Comparison of ENCODE assay signal across 28 mouse cellular contexts in the genomic region with DNA sequence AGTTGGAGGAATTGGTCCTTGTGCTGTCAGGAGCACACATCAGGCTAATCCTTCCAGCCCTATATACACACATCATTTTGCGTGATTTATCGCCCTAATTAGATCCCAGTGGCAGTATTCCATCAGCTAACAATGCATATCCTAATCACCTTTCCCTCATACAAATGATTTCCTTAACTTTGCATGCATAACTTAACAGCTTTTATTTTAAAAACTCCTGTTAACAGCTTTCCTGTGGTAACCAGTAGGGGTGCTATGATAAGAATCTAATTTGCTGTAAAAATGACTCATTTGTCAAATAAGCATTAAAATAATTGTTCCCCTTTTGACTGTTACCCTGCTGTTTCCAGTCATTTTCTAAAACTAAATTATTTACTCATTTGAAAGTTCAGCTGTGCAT.
DNase-seq lines count a peak whose midpoint lies in the region; ATAC-seq and TF ChIP-seq lines count a peak whose summit lies in the region.
"Had no signal": no experiment of that assay in that cellular context is flagged by ENCODE, and none has a peak within 500 bp of the region (broad histone marks: within the 10 kb centered on the region; RNA-seq: fewer than 3 reads in every experiment).

No protein-coding gene starts in this region.

- no peaks in the 10 kb centered on the region for H3K27me3 ChIP-seq in forebrain, embryonic 13.5 days
- H3K27me3 ChIP-seq in forebrain, embryonic 11.5 days (ENCODE audit: control insufficient read depth, insufficient read depth, low read length) = no peaks in the 10 kb centered on the region
- no peaks in the 10 kb centered on the region for H3K27me3 ChIP-seq in hindbrain, embryonic 14.5 days (ENCODE audit: control insufficient read depth, insufficient read depth, low read length)
- H3K27me3 ChIP-seq in hindbrain, embryonic 11.5 days (ENCODE audit: control insufficient read depth, insufficient read depth, low read length) = no peaks in the 10 kb centered on the region
- H3K27me3 ChIP-seq in midbrain, postnatal 0 days (ENCODE audit: insufficient read depth, low read length) = no peaks in the 10 kb centered on the region
- no peaks in the 10 kb centered on the region for H3K27me3 ChIP-seq in midbrain, embryonic 13.5 days
- no peaks in the 10 kb centered on the region for H3K27me3 ChIP-seq in forebrain, embryonic 16.5 days (replicated peaks; ENCODE audit: control insufficient read depth, insufficient read depth, low read length)
- H3K27me3 ChIP-seq: embryonic facial prominence, embryonic 13.5 days; hindbrain, embryonic 12.5 days; liver, embryonic 13.5 days; midbrain, embryonic 15.5 days; neural tube, embryonic 12.5 days had no signal

- no peak for DNase-seq in forebrain, embryonic 11.5 days (ENCODE audit: low spot score)
- DNase-seq in hindbrain, embryonic 14.5 days (ENCODE audit: low spot score) = peak; percentile 46
- DNase-seq in hindbrain, embryonic 11.5 days (ENCODE audit: low spot score) = no peak
- peak; percentile 13 for DNase-seq in midbrain, postnatal 0 days (ENCODE audit: low spot score)
- no peak for DNase-seq in gastrocnemius, adult 8-10 months (ENCODE audit: low spot score in 2 of 2)
- DNase-seq: adrenal gland, postnatal 25 days; cerebellum, adult 18-20 months; cerebellum, postnatal 10 days; heart, postnatal 14 days; kidney, postnatal 25 days; liver, embryonic 13.5 days; lung, adult 18-20 months; retina, postnatal 1 day; right cerebral cortex, postnatal 14 days; thymus, adult 18-20 months; thymus, postnatal 25 days had no signal

- H3K4me1 ChIP-seq in forebrain, embryonic 13.5 days = 0 out of 2 replicates have a peak, but pooled peaks cover 3% of the 10 kb centered on the region
- no peaks in the 10 kb centered on the region for H3K4me1 ChIP-seq in forebrain, embryonic 11.5 days (replicated peaks; ENCODE audit: control insufficient read depth, insufficient read depth, low read length)
- H3K4me1 ChIP-seq in hindbrain, embryonic 14.5 days (replicated peaks; ENCODE audit: control insufficient read depth, insufficient read depth, low read length) = no peaks in the 10 kb centered on the region
- H3K4me1 ChIP-seq in hindbrain, embryonic 11.5 days (replicated peaks; ENCODE audit: control insufficient read depth, insufficient read depth, low read length) = no peaks in the 10 kb centered on the region
- no peaks in the 10 kb centered on the region for H3K4me1 ChIP-seq in midbrain, postnatal 0 days (ENCODE audit: insufficient read depth, low read length)
- no peaks in the 10 kb centered on the region for H3K4me1 ChIP-seq in midbrain, embryonic 13.5 days (replicated peaks)
- no peaks in the 10 kb centered on the region for H3K4me1 ChIP-seq in forebrain, embryonic 16.5 days (replicated peaks; ENCODE audit: control insufficient read depth, insufficient read depth, low read length)
- H3K4me1 ChIP-seq: hindbrain, embryonic 12.5 days; liver, embryonic 13.5 days; midbrain, embryonic 15.5 days had no signal

- H3K36me3 ChIP-seq in forebrain, embryonic 13.5 days (ENCODE audit: poor library complexity, severe bottlenecking) = no peaks in the 10 kb centered on the region
- H3K36me3 ChIP-seq in forebrain, embryonic 11.5 days (ENCODE audit: control insufficient read depth, insufficient read depth, low read length) = no peaks in the 10 kb centered on the region
- H3K36me3 ChIP-seq in hindbrain, embryonic 14.5 days (replicated peaks; ENCODE audit: control insufficient read depth, insufficient read depth) = no peaks in the 10 kb centered on the region
- no peaks in the 10 kb centered on the region for H3K36me3 ChIP-seq in hindbrain, embryonic 11.5 days (ENCODE audit: control insufficient read depth, insufficient read depth, low read length)
- no peaks in the 10 kb centered on the region for H3K36me3 ChIP-seq in midbrain, postnatal 0 days (ENCODE audit: insufficient read depth, low read length)
- no peaks in the 10 kb centered on the region for H3K36me3 ChIP-seq in midbrain, embryonic 13.5 days
- no peaks in the 10 kb centered on the region for H3K36me3 ChIP-seq in forebrain, embryonic 16.5 days (ENCODE audit: control insufficient read depth, insufficient read depth)
- H3K36me3 ChIP-seq: embryonic facial prominence, embryonic 13.5 days; hindbrain, embryonic 12.5 days; limb, embryonic 10.5 days; limb, embryonic 15.5 days; liver, embryonic 13.5 days; midbrain, embryonic 15.5 days; neural tube, embryonic 12.5 days had no signal

- ATAC-seq in forebrain, embryonic 13.5 days = peak; percentile 36; the same call in 1 of the 2 replicates
- no peak for ATAC-seq in forebrain, embryonic 11.5 days (replicated peaks; ENCODE audit: low FRiP score)
- no peak for ATAC-seq in hindbrain, embryonic 14.5 days (ENCODE audit: low FRiP score)
- ATAC-seq in hindbrain, embryonic 11.5 days (ENCODE audit: low FRiP score) = no peak
- ATAC-seq in midbrain, postnatal 0 days (ENCODE audit: low FRiP score) = no peak
- no peak for ATAC-seq in midbrain, embryonic 13.5 days
- ATAC-seq in forebrain, embryonic 16.5 days = peak; percentile 52
- ATAC-seq: intestine, postnatal 0 days; lung, postnatal 0 days; midbrain, embryonic 15.5 days had no signal

- H3K9ac ChIP-seq in forebrain, embryonic 13.5 days = no peak overlapping the region
- H3K9ac ChIP-seq in forebrain, embryonic 11.5 days (ENCODE audit: low read length) = no peak overlapping the region
- no peak overlapping the region for H3K9ac ChIP-seq in hindbrain, embryonic 14.5 days
- no peak overlapping the region for H3K9ac ChIP-seq in hindbrain, embryonic 11.5 days (ENCODE audit: low read depth, low read length)
- H3K9ac ChIP-seq in midbrain, postnatal 0 days (replicated peaks; ENCODE audit: low read length, poor library complexity, severe bottlenecking) = no peak overlapping the region
- H3K9ac ChIP-seq in midbrain, embryonic 13.5 days (replicated peaks) = no peak overlapping the region
- H3K9ac ChIP-seq in forebrain, embryonic 16.5 days (replicated peaks; ENCODE audit: low read depth, low read length) = no peak overlapping the region
- H3K9ac ChIP-seq: embryonic facial prominence, embryonic 13.5 days; hindbrain, embryonic 12.5 days; limb, embryonic 15.5 days; liver, embryonic 13.5 days; midbrain, embryonic 15.5 days; neural tube, embryonic 12.5 days had no signal

- TF ChIP-seq CTCF in midbrain, postnatal 0 days (IDR thresholded peaks at IDR 0.05) = peak; percentile 50

- H3K4me3 ChIP-seq in forebrain, embryonic 13.5 days = no peak overlapping the region
- H3K4me3 ChIP-seq in forebrain, embryonic 11.5 days (ENCODE audit: low read depth, low read length) = no peak overlapping the region
- H3K4me3 ChIP-seq in hindbrain, embryonic 14.5 days (replicated peaks; ENCODE audit: low read length) = no peak overlapping the region
- H3K4me3 ChIP-seq in hindbrain, embryonic 11.5 days (ENCODE audit: low read depth, low read length) = no peak overlapping the region
- no peak overlapping the region for H3K4me3 ChIP-seq in midbrain, postnatal 0 days (ENCODE audit: low read depth, low read length)
- H3K4me3 ChIP-seq in midbrain, embryonic 13.5 days (replicated peaks) = no peak overlapping the region
- no peak overlapping the region for H3K4me3 ChIP-seq in forebrain, embryonic 16.5 days (replicated peaks; ENCODE audit: low read length)
- H3K4me3 ChIP-seq: embryonic facial prominence, embryonic 13.5 days; hindbrain, embryonic 12.5 days; limb, embryonic 10.5 days; limb, embryonic 15.5 days; liver, embryonic 13.5 days; midbrain, embryonic 15.5 days; neural tube, embryonic 12.5 days had no signal

- H3K9me3 ChIP-seq in forebrain, embryonic 13.5 days (replicated peaks) = no peaks in the 10 kb centered on the region
- no peaks in the 10 kb centered on the region for H3K9me3 ChIP-seq in forebrain, embryonic 11.5 days (ENCODE audit: control insufficient read depth, low read length)
- H3K9me3 ChIP-seq in hindbrain, embryonic 14.5 days (ENCODE audit: control insufficient read depth, low read length) = no peaks in the 10 kb centered on the region
- H3K9me3 ChIP-seq in hindbrain, embryonic 11.5 days (ENCODE audit: control insufficient read depth, low read length) = no peaks in the 10 kb centered on the region
- no peaks in the 10 kb centered on the region for H3K9me3 ChIP-seq in midbrain, postnatal 0 days (ENCODE audit: low read length)
- H3K9me3 ChIP-seq in midbrain, embryonic 13.5 days = no peaks in the 10 kb centered on the region
- no peaks in the 10 kb centered on the region for H3K9me3 ChIP-seq in forebrain, embryonic 16.5 days (ENCODE audit: control insufficient read depth, low read length)
- H3K9me3 ChIP-seq: embryonic facial prominence, embryonic 13.5 days; hindbrain, embryonic 12.5 days; limb, embryonic 10.5 days; limb, embryonic 15.5 days; liver, embryonic 13.5 days; midbrain, embryonic 15.5 days; neural tube, embryonic 12.5 days had no signal

- H3K4me2 ChIP-seq in forebrain, embryonic 13.5 days = no peak overlapping the region
- no peak overlapping the region for H3K4me2 ChIP-seq in forebrain, embryonic 11.5 days (ENCODE audit: low read depth, low read length, severe bottlenecking)
- no peak overlapping the region for H3K4me2 ChIP-seq in hindbrain, embryonic 14.5 days (replicated peaks)
- H3K4me2 ChIP-seq in hindbrain, embryonic 11.5 days (replicated peaks; ENCODE audit: low read depth, low read length) = no peak overlapping the region
- no peak overlapping the region for H3K4me2 ChIP-seq in midbrain, postnatal 0 days (ENCODE audit: low read depth, low read length, poor library complexity, severe bottlenecking)
- no peak overlapping the region for H3K4me2 ChIP-seq in midbrain, embryonic 13.5 days (replicated peaks)
- no peak overlapping the region for H3K4me2 ChIP-seq in forebrain, embryonic 16.5 days (ENCODE audit: low read length)
- H3K4me2 ChIP-seq: embryonic facial prominence, embryonic 13.5 days; hindbrain, embryonic 12.5 days; limb, embryonic 15.5 days; liver, embryonic 13.5 days; midbrain, embryonic 15.5 days; neural tube, embryonic 12.5 days had no signal

- 39% methylated on average over 2 of the region's 2 CpGs for WGBS in forebrain, embryonic 13.5 days
- 42% methylated on average over 2 of the region's 2 CpGs for WGBS in forebrain, embryonic 11.5 days
- WGBS in hindbrain, embryonic 14.5 days = 69% methylated on average over 2 of the region's 2 CpGs
- WGBS in hindbrain, embryonic 11.5 days = 82% methylated on average over 2 of the region's 2 CpGs
- WGBS in midbrain, postnatal 0 days = 74% methylated on average over 2 of the region's 2 CpGs
- 76% methylated on average over 2 of the region's 2 CpGs for WGBS in midbrain, embryonic 13.5 days
- 32% methylated on average over 2 of the region's 2 CpGs for WGBS in forebrain, embryonic 16.5 days

- no peak overlapping the region for H3K27ac ChIP-seq in forebrain, embryonic 13.5 days
- no peak overlapping the region for H3K27ac ChIP-seq in forebrain, embryonic 11.5 days (ENCODE audit: low read depth, low read length)
- no peak overlapping the region for H3K27ac ChIP-seq in hindbrain, embryonic 14.5 days
- H3K27ac ChIP-seq in hindbrain, embryonic 11.5 days (ENCODE audit: low read depth, low read length) = no peak overlapping the region
- no peak overlapping the region for H3K27ac ChIP-seq in midbrain, postnatal 0 days (ENCODE audit: low read depth, low read length)
- H3K27ac ChIP-seq in midbrain, embryonic 13.5 days = no peak overlapping the region
- no peak overlapping the region for H3K27ac ChIP-seq in forebrain, embryonic 16.5 days (ENCODE audit: low read length)
- H3K27ac ChIP-seq: embryonic facial prominence, embryonic 13.5 days; hindbrain, embryonic 12.5 days; limb, embryonic 10.5 days; limb, embryonic 15.5 days; liver, embryonic 13.5 days; macrophage; midbrain, embryonic 15.5 days; neural tube, embryonic 12.5 days had no signal

Comparison
In these comparisons a context has a peak if more than half of its experiments do, and no peak if none do; other contexts are left out.
1. ATAC-seq: peak in forebrain, embryonic 13.5 days (single experiment) and forebrain, embryonic 16.5 days (single experiment); none in forebrain, embryonic 11.5 days (single experiment), hindbrain, embryonic 14.5 days (single experiment), hindbrain, embryonic 11.5 days (single experiment), midbrain, postnatal 0 days (single experiment) and midbrain, embryonic 13.5 days (single experiment).
2. DNase-seq: peak in hindbrain, embryonic 14.5 days (single experiment) and midbrain, postnatal 0 days (single experiment); none in forebrain, embryonic 11.5 days (single experiment), hindbrain, embryonic 11.5 days (single experiment) and gastrocnemius, adult 8-10 months (0 of 2).